Mouse (Mus musculus) right cerebral cortex, postnatal 4 days (tissue): ENCODE data around the gene Magea5.
"Not testable (repeated sequence)": the region's sequence is repeated elsewhere in the genome, so short reads cannot be mapped to it uniquely, and the experiment has no call there.

Experiments used
- DNase-seq: peaks from one replicate; pipeline ENCODE4 v3.0.0-alpha.2; 2022

The Magea5 gene

DNA sequence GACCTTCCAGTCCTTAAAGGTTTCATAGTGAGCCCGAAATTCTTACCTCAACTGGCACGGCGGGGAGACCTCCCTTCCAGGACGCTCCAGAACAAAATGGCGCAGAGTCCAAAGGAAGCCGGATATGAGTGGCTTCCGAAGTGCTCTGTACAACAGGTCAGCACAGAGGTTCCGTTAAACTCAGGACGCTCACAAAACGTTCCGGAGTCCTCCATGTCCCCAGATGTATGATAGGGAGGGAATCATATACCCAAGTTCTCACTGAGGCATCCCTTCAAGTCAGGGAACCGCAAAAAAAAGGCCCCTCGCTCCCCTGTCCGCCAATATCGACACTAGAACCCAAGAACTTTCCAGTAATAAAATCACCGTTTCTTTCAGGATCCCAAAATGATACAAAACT is at the start of gene Magea5:
TSS of gene Magea5 (minus strand) at position 101 of the 400 bp plus-strand sequence.
- DNase-seq: not testable (repeated sequence)

DNA sequence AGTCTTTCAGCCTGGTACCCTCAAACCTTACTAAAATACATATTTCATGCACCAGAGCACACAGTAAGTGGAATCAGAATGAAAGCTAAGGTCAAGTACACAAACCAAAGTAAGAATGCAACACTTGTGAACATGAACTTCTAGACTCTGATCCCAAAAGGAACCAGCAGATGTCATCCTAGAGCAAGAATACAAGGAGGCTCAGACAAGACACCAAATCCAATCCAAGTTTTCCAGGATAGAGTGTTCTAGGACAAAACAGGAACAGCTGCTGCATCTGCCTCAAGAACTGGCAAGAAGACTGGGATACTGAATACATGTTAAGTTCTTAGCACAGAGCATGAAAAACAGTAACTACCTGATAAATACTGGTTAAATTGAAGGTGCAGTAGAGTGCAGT is 35.1 kb upstream of the Magea5 start:
- DNase-seq: no peak

DNA sequence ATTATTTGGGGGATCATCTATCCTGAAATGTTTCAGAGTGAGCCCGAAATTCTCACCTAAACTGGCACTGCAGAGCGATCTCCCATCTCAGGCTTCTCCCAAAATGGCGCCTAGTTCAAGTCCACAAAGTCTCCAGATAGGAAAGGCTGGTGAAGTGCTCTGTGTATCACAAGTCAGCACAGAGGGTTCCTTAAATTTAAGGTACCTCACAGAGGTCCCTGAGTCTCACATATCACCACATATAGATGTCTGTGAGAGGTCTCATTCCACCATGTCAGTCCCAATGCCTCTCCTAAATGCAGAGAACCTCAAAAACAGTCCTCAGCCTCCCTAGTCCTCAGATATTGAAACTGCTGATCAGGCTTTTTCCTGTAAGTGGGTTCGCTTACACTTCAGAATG is 30.6 kb upstream of the Magea5 start, which contains the start of gene Magea2:
TSS of gene Magea2 (minus strand) at position 101 of the 400 bp plus-strand sequence.
- not testable (repeated sequence) for DNase-seq

DNA sequence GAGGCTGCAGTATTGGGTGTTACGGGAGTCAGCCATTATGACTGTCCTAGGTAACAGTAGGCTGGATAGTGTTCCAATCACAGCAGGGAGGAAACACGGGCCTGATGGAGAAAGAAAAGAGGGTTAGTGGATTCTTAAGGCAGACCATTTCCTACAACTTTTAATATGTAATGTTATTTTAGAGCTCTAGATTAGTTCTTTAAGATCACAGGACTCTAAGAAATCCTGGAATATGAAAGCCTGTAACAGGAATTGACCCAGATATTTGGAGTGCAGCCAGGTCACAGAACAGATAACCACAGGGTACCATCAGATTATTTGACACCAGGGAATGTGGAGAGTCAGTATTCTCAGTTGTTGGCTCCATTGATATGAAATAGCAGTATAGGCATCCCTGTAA is 26.7 kb upstream of the Magea5 start, which contains the start of gene Magea1:
TSS of gene Magea1 (minus strand) at position 101 of the 400 bp plus-strand sequence.
- not testable (repeated sequence) for DNase-seq
